Mouse (Mus musculus) lung, postnatal 0 days (tissue): ENCODE results near the gene Pygl.
A peak's percentile ranks its signal among the peaks of the same experiment; 100 is the strongest.

Experiments
- CTCF ChIP-seq: IDR thresholded peaks from 2 replicates; pipeline ENCODE4 v1.5.1; 2016; ENCODE audit warnings: antibody characterized with exemption, mild to moderate bottlenecking
- EP300 ChIP-seq: IDR thresholded peaks from 2 replicates; pipeline ENCODE4 v1.6.1; 2016; ENCODE audit warnings: antibody characterized with exemption, mild to moderate bottlenecking, control low read depth

DNA sequence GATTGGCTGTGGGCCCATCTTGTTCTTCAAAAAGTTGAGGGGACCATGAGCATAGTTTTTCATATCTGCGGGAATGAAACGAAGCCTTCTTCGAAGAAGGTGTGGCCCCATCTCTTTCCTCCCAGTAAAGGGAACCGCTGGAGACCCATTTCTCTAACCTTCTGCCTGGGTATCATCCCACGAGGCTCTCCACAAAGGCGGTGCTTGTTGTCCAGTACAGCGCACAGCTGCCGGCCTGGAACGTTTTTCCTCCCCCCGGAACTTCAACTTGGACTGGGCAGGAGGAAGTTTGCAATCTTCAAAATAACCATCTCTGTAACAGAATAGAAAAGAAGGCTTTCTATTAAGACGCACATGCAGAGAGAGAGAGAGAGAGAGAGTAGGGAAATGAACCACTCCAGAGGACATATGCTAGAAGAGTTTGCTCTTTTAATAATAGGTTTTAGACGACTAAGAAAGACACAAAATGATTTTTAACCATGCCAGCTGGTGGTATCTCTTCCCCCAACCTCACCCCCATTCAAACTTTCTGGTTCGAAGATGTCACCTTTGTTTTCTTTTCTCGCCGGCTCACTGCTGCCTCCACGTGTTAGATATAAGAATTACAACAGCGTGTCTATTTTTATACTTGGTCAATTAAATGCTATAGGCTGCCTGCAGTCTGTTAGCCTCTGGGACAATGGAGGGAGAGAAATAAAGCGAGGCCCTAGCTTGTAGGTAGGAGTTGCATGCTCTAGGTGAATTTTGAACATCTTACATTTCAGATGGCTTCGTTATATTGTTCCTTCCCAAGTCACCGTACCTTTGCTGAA lies 86.4 kb downstream of the Pygl start:
- peak; percentile 83 for TF ChIP-seq CTCF
- peak; percentile 18; the same call in 1 of the 2 replicates for TF ChIP-seq EP300
